Mouse (Mus musculus) Patski (cell line): ENCODE results near the gene Tmem164. TPM values are rescaled to one million over a fixed set of nuclear protein-coding genes. Genes with fewer than 3 reads are reported as not detected.

Experiments
- ATAC-seq: fragments of 100-300 bp; one replicate; pipeline ENCODE4 v1.8.0; 2021
- CTCF ChIA-PET: fragments of 350-600 bp; sonication (Branson Sonifier 250); formaldehyde crosslinking; loops from one replicate; lab custom pipeline; 2022; ENCODE audit warnings: inconsistent platforms; lab: Charles Lee
- POLR2A ChIA-PET: fragments of 350-600 bp; sonication (Branson Sonifier 250); formaldehyde crosslinking; loops from one replicate; lab custom pipeline; 2022; ENCODE audit warnings: antibody characterized with exemption, inconsistent platforms; lab: Charles Lee
- DNase-seq: peaks from one replicate; pipeline ENCODE4 v3.0.0-alpha.2; 2011; ENCODE audit warnings: low read depth, low spot score
- H3K27me3 ChIP-seq: fragments of 371-371 bp; one replicate; pipeline ENCODE4 v1.5.1; 2021
- CTCF ChIP-seq: fragments of 100-300 bp; IDR thresholded peaks from one replicate; pipeline ENCODE4 v1.5.1; 2021
- in situ Hi-C: fragments of 300-500 bp; cut with MboI; formaldehyde crosslinking; loops from 3 replicates; pipeline ENCODE4 v1.11.1; 2018; ENCODE audit warnings: low pct_unique_long_range_greater_than_20kb, mixed read lengths
- polyA plus RNA-seq: library from polyadenylated mRNA; unstranded; gene quantifications from one replicate; pipeline ENCODE4 v1.2.3, GENCODE M21; 2021

Tmem164 gene
- polyA plus RNA-seq, 1 experiment from 2014 or later, result 39.1 TPM

DNA sequence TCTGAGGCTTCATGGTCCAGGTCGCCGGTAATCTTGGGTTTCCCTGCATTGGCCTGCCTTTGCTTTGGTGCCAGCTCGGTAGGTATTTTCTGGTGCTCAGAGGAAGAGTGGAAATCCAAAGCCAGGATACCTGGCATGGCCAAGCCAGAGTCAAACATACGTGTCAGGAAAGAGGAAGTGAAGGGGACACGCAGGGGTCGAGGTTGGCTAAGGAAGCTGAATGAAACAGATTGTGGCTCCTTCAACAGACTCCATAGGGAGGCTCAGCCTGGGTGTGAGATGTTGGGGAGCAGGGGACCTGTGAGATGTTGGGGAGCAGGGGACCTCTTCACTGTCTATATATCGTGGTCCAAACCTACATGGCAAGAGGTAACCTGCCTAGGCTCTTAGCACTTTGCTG lies 155.2 kb downstream of the Tmem164 start:
- CTCF ChIA-PET, result interaction anchor here (1.0 kb wide), 1 partner anchor 14 kb away, joined by 3 read pairs; no protein-coding TSS in a partner anchor
- DNase-seq, result no peak
- in situ Hi-C loops, result no loop called here
- no peaks in the 10 kb centered on the region for H3K27me3 ChIP-seq
- TF ChIP-seq CTCF, result no peak
- POLR2A ChIA-PET, result no interaction called here
- ATAC-seq, result no peak

- in situ Hi-C loops, result no loop called here
- ChIA-PET POLR2A (no interaction called here), CTCF (interaction anchor here (1.0 to 1.4 kb wide), 4 partner anchors 14 to 214 kb away, joined by 3 to 6 read pairs (median 4); no protein-coding TSS in a partner anchor)
- H3K27me3 ChIP-seq, result no peaks in the 10 kb centered on the region
- TF ChIP-seq CTCF, result no peak
- ATAC-seq, result no peak
- no peak for DNase-seq
Observed at GRCm38 (mm10) chrX:142837316-142837715, 156.1 kb downstream of the Tmem164 start.

- in situ Hi-C loops, result no loop called here
- DNase-seq, result no peak
- CTCF ChIA-PET, result interaction anchor here (1.4 to 1.6 kb wide), 3 partner anchors 16 to 212 kb away, joined by 3 to 5 read pairs (median 4); no protein-coding TSS in a partner anchor
- peaks cover 11% of the 10 kb centered on the region for H3K27me3 ChIP-seq
- TF ChIP-seq CTCF, result no peak
- POLR2A ChIA-PET, result interaction anchor here (0.7 kb wide), 1 partner anchor 26 kb away, joined by 5 read pairs; no protein-coding TSS in a partner anchor
- no peak for ATAC-seq
Observed at GRCm38 (mm10) chrX:142838841-142839240, 157.6 kb downstream of the Tmem164 start.

GRCm38 (mm10) chrX:142839411-142839810 lies 158.2 kb downstream of the Tmem164 start:
- no peak for TF ChIP-seq CTCF
- peaks cover 17% of the 10 kb centered on the region for H3K27me3 ChIP-seq
- CTCF ChIA-PET, result interaction anchor here (1.0 to 1.6 kb wide), 4 partner anchors 17 to 214 kb away, joined by 3 to 5 read pairs (median 4); no protein-coding TSS in a partner anchor
- POLR2A ChIA-PET, result interaction anchor here (0.7 kb wide), 1 partner anchor 27 kb away, joined by 5 read pairs; no protein-coding TSS in a partner anchor
- no peak for DNase-seq
- no peak for ATAC-seq
- in situ Hi-C loops, result no loop called here

DNA sequence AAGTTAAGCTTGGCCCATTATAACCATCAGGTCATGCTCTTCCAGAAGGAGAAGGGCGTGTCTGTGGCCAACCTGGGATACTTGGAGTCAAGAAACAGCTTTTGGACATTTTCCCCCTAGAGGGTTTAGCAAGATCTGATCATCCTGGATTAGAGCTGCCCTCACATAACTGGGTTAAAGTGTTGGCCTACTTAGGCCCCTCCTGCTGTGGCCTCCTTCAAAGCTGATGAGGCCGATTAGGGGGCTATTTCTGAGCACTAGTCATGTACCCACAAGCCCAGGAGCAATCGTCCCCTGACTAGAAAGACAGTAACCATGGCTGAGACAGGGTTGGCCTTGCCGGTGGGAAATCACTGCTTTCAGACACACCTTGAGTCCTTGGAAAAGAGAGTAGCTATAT lies 160.7 kb downstream of the Tmem164 start:
- no peak for TF ChIP-seq CTCF
- POLR2A ChIA-PET, result interaction anchor here (0.6 kb wide), 1 partner anchor 1419 kb away, joined by 5 read pairs; no protein-coding TSS in a partner anchor
- peaks cover 17% of the 10 kb centered on the region for H3K27me3 ChIP-seq
- CTCF ChIA-PET, result interaction anchor here (1.5 kb wide), 1 partner anchor 20 kb away, joined by 3 read pairs; no protein-coding TSS in a partner anchor
- in situ Hi-C loops, result loop anchor here (10.0 kb wide), 1 partner anchor 123 kb away; the partner anchor contains the start of gene Ammecr1
- ATAC-seq (no peak), DNase-seq (no peak)

DNA sequence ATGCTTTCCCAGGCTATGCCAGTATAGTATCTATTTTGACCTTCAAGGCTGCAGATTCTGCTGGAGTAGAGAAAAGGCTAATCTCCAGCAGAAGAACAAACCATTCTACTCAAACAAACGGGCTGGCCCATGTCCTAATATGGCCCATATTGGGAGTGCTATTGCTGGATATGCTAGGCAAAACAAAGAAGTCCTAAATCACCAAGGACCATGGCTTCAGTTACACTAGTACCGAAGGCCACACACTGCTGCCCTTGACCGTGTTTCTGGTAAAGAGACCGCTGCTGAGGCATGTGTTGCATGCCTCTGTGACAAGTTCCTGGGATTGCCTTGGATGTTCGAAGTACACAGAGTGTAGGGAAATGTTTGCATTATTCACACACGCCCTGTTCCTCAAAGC lies 165.1 kb downstream of the Tmem164 start:
- ATAC-seq (no peak), DNase-seq (no peak)
- POLR2A ChIA-PET, result no interaction called here
- H3K27me3 ChIP-seq, result peaks cover 20% of the 10 kb centered on the region
- CTCF ChIA-PET, result no interaction called here
- TF ChIP-seq CTCF, result no peak
- in situ Hi-C loops, result loop anchor here (10.0 kb wide), 1 partner anchor 119 kb away; the partner anchor contains the start of gene Ammecr1

DNA sequence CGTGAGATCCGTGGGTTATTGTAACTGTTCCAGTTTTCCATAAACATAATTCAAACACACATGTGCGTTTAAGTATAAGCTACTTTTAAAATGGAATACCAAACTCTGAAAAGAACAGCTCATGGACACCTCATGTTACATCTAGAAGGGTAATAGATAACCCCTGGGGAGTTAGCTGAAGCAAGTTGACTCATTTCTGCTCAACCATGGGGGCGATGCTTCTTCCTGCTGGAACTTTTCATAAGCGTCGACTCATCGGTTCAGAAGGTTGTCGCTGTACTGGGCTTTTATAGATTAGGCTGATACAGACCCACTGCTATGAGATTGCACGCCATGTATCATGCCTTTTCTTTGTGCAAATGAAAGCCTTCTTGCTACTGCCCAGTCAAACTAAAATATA lies 166.8 kb downstream of the Tmem164 start:
- CTCF ChIA-PET, result no interaction called here

GRCm38 (mm10) chrX:142869844-142870243 lies 188.6 kb downstream of the Tmem164 start:
- no peak for TF ChIP-seq CTCF
- CTCF ChIA-PET, result interaction anchor here (1.7 kb wide), 1 partner anchor 8 kb away, joined by 7 read pairs; no protein-coding TSS in a partner anchor
- H3K27me3 ChIP-seq, result peaks cover 14% of the 10 kb centered on the region
- in situ Hi-C loops, result no loop called here
- POLR2A ChIA-PET, result no interaction called here
- no peak for DNase-seq
- no peak for ATAC-seq

More for the DNA sequence above, 166.8 kb downstream of the Tmem164 start:
- DNase-seq (no peak), ATAC-seq (no peak)
- H3K27me3 ChIP-seq, result peaks cover 21% of the 10 kb centered on the region
- POLR2A ChIA-PET, result no interaction called here
- TF ChIP-seq CTCF, result no peak
- in situ Hi-C loops, result loop anchor here (10.0 kb wide), 1 partner anchor 117 kb away; the partner anchor contains the start of gene Ammecr1

DNA sequence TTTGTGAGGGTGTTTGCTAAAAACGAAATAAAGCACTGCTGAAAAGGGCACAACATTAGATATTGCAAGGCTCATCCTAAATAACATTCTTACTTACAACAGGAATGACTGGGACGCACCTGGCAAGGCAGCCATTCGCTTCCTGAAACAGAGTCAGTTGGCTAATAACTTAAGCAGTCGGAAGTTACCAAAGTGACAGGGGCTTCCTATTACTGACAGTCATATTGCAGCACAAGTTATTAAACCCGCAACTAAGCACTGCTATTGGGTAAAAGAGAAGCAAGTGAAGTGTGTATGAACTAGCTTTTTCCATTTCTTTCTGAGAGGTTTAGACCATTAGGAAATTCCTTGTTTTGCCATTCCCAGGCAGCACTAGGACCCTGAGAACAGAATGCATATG lies 201.0 kb downstream of the Tmem164 start:
- ChIA-PET POLR2A (interaction anchor here (1.3 kb wide), 1 partner anchor 13 kb away, joined by 3 read pairs; no protein-coding TSS in a partner anchor), CTCF (no interaction called here)
- peaks cover 36% of the 10 kb centered on the region for H3K27me3 ChIP-seq
- no peak for DNase-seq
- in situ Hi-C loops, result no loop called here
- ATAC-seq, result no peak
- no peak for TF ChIP-seq CTCF

DNA sequence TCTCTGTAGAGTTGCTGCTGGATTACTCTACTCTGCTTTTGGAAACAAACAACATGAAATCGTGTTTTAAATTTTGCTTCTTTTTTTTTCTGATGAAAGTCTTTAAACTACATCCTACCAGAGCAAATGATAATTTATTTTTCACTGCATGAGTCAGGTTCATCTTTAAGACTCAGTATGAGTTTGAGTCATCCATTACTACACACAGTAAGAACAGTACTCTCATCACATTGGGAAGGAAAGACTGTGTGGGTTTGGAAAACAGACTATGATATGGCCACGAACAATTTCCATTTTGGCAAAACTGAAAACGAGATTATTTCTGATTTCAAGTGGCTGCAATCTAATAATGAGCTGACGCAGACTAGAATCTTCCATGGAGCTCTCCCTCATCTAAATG lies 202.4 kb downstream of the Tmem164 start:
- H3K27me3 ChIP-seq, result peaks cover 37% of the 10 kb centered on the region
- no peak for TF ChIP-seq CTCF
- POLR2A ChIA-PET, result no interaction called here
- in situ Hi-C loops, result no loop called here
- DNase-seq, result no peak
- CTCF ChIA-PET, result interaction anchor here (3.3 kb wide), 1 partner anchor 11 kb away, joined by 14 read pairs; no protein-coding TSS in a partner anchor
- no peak for ATAC-seq

DNA sequence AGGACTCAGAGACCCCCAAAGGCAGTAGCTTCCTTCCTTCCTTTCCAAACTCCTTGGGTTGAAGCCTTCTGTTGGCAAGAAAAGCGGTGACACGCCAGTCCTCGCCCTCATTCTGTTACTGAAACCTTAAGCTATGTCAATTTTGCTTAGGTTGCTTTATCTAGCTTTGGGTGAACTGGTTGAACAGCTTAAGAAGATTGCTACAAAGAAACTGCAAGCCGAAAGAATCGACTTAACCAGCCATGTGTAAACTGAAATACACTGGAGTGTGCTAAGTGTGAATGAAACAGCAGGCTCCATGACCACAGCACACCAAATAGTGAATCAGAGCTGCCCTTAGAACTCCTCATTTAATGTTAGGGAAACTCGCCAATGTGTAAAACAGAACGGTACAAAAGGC lies 204.8 kb downstream of the Tmem164 start:
- H3K27me3 ChIP-seq, result peaks cover 41% of the 10 kb centered on the region
- DNase-seq, result no peak
- no peak for TF ChIP-seq CTCF
- ChIA-PET CTCF (interaction anchor here (1.4 to 3.3 kb wide), 2 partner anchors 9 to 17 kb away, joined by 3 to 14 read pairs; no protein-coding TSS in a partner anchor), POLR2A (no interaction called here)
- in situ Hi-C loops, result no loop called here
- ATAC-seq, result peak; percentile 62
